Mouse (Mus musculus) embryo, embryonic 10 days (tissue): ENCODE results near the gene Cdca3.

Experiments used
- DNase-seq: peaks from one replicate; pipeline ENCODE4 v3.0.0-alpha.2; 2015; ENCODE audit warnings: low spot score

Gene Cdca3

GRCm38 (mm10) chr6:124865766-124866362, 36.5 kb downstream of the Cdca3 start:
- no peak for DNase-seq

GRCm38 (mm10) chr6:124866560-124866959, 37.2 kb downstream of the Cdca3 start:
- no peak for DNase-seq

GRCm38 (mm10) chr6:124874348-124874747, 45.0 kb downstream of the Cdca3 start:
- no peak for DNase-seq

DNA sequence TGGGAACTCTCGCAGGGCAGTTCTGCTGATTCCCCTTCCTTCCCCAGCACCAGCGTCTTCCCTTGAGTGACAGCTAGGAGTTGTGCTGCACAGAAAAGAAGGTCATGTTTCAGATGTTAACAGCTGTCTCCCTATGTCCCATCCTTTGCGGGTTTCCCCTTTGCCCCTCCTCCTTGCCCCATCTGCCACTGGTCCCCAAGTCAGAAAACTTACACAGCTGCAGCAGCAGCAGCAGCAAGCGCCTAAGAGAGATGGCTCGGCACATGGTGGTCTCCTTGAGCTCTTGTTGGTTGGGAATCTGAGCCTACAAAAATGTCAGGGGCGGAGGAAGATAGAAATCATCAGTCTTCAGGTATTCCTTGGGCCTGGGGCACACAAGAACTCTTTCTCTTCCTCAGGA, 50.0 kb downstream of the Cdca3 start:
- no peak for DNase-seq

- DNase-seq = no peak
Measured at GRCm38 (mm10) chr6:124881821-124882220, 52.5 kb downstream of the Cdca3 start.
